Mouse (Mus musculus) neural tube, embryonic 14.5 days (tissue): ENCODE results near the gene Rnf8. TPM values are rescaled to one million over a fixed set of nuclear protein-coding genes. Genes with fewer than 3 reads are reported as not detected.

Source experiments
- ATAC-seq: fragments of 200-750 bp; cut with Nextera tagmentation; 2 replicates; pipeline ENCODE4 v1.8.0; 2017; ENCODE audit warnings: low read depth, mild to moderate bottlenecking, moderate TSS enrichment, moderate library complexity
- H3K27ac ChIP-seq: fragments of 300-500 bp; sonication (generic); 2 replicates; pipeline ENCODE4 v1.5.1; 2014; ENCODE audit warnings: low read depth, mild to moderate bottlenecking, control low read depth, low read length, moderate library complexity, mixed read lengths
- H3K27me3 ChIP-seq: fragments of 300-500 bp; sonication (generic); 2 replicates; pipeline ENCODE4 v1.6.1; 2014; ENCODE audit warnings: low read length; ENCODE audit not compliant: control insufficient read depth, insufficient read depth
- H3K36me3 ChIP-seq: fragments of 300-500 bp; sonication (generic); 2 replicates; pipeline ENCODE4 v1.6.1; 2014; ENCODE audit warnings: low read length, mixed read lengths; ENCODE audit not compliant: control insufficient read depth, insufficient read depth
- H3K4me1 ChIP-seq: fragments of 300-500 bp; sonication (generic); 2 replicates; pipeline ENCODE4 v1.6.1; 2014; ENCODE audit warnings: low read length; ENCODE audit not compliant: control insufficient read depth, insufficient read depth
- H3K4me2 ChIP-seq: fragments of 300-500 bp; sonication (generic); 2 replicates; pipeline ENCODE4 v1.6.1; 2014; ENCODE audit warnings: mild to moderate bottlenecking, low read depth, low read length, control low read depth
- H3K4me3 ChIP-seq: fragments of 300-500 bp; sonication (generic); 2 replicates; pipeline ENCODE4 v1.5.1; 2014; ENCODE audit warnings: low read depth, low read length, control low read depth, mixed read lengths
- H3K9ac ChIP-seq: fragments of 300-500 bp; sonication (generic); replicated peaks from 2 replicates; pipeline ENCODE4 v1.6.1; 2014; ENCODE audit warnings: low read depth, mild to moderate bottlenecking, control low read depth, low read length, mixed read lengths
- H3K9me3 ChIP-seq: fragments of 300-500 bp; sonication (generic); 2 replicates; pipeline ENCODE4 v1.6.1; 2016; ENCODE audit warnings: low read length; ENCODE audit not compliant: control insufficient read depth
- WGBS: fragments of 180-500 bp; shearing (Covaris S2); extraction: QIAGEN DNeasy Blood & Tissue Kit; methylation state at CpG from one replicate; pipeline ENCODE4 v1.1.7; 2014; 5-methylcytosine and 5-hydroxymethylcytosine counted together
- polyA plus RNA-seq: library from polyadenylated mRNA; unstranded; fragments of >200 nt; fragmentation: Nextera tagmentation; extraction: Ambion mirVana; gene quantifications from 2 replicates; pipeline ENCODE4 v1.2.1, GENCODE M21; 2014

Gene Rnf8
- polyA plus RNA-seq, 1 experiment from 2014 or later: 76.8 TPM

GRCm38 (mm10) chr17:29680921-29681320, 66.3 kb downstream of the Rnf8 start:
- no peak overlapping the region for H3K4me2 ChIP-seq
- no peaks in the 10 kb centered on the region for H3K27me3 ChIP-seq
- peaks cover 52% of the 10 kb centered on the region for H3K36me3 ChIP-seq
- no peak overlapping the region for H3K4me3 ChIP-seq
- H3K9ac ChIP-seq: no peak overlapping the region
- H3K9me3 ChIP-seq: no peaks in the 10 kb centered on the region
- no peak for ATAC-seq
- H3K4me1 ChIP-seq: no peaks in the 10 kb centered on the region
- WGBS: 86% methylated on average over 2 of the region's 2 CpGs
- H3K27ac ChIP-seq: 0 out of 2 replicates have a peak overlapping the region, but pooled peaks have one; percentile 10

GRCm38 (mm10) chr17:29681669-29682068, 67.1 kb downstream of the Rnf8 start:
- WGBS: 97% methylated on average over 9 of the region's 9 CpGs
- ATAC-seq: no peak
- H3K36me3 ChIP-seq: peaks cover 49% of the 10 kb centered on the region

GRCm38 (mm10) chr17:29682261-29682660, 67.7 kb downstream of the Rnf8 start:
- H3K27me3 ChIP-seq: no peaks in the 10 kb centered on the region
- no peak overlapping the region for H3K9ac ChIP-seq
- H3K4me3 ChIP-seq: no peak overlapping the region
- ATAC-seq: no peak
- peaks cover 47% of the 10 kb centered on the region for H3K36me3 ChIP-seq
- H3K4me1 ChIP-seq: no peaks in the 10 kb centered on the region
- H3K4me2 ChIP-seq: no peak overlapping the region
- 73% methylated on average over 7 of the region's 7 CpGs for WGBS
- H3K9me3 ChIP-seq: no peaks in the 10 kb centered on the region
- no peak overlapping the region for H3K27ac ChIP-seq

More at GRCm38 (mm10) chr17:29681669-29682068, 67.1 kb downstream of the Rnf8 start:
- no peaks in the 10 kb centered on the region for H3K4me1 ChIP-seq
- H3K4me3 ChIP-seq: no peak overlapping the region
- H3K27me3 ChIP-seq: no peaks in the 10 kb centered on the region
- H3K27ac ChIP-seq: no peak overlapping the region
- H3K9ac ChIP-seq: no peak overlapping the region
- H3K9me3 ChIP-seq: no peaks in the 10 kb centered on the region
- no peak overlapping the region for H3K4me2 ChIP-seq

GRCm38 (mm10) chr17:29683127-29683526, 68.5 kb downstream of the Rnf8 start:
- H3K27me3 ChIP-seq: no peaks in the 10 kb centered on the region
- no peak overlapping the region for H3K27ac ChIP-seq
- no peak for ATAC-seq
- H3K4me1 ChIP-seq: no peaks in the 10 kb centered on the region
- no peaks in the 10 kb centered on the region for H3K9me3 ChIP-seq
- no peak overlapping the region for H3K9ac ChIP-seq
- H3K4me3 ChIP-seq: no peak overlapping the region
- peaks cover 47% of the 10 kb centered on the region for H3K36me3 ChIP-seq
- WGBS: 70% methylated on average over 2 of the region's 2 CpGs
- H3K4me2 ChIP-seq: no peak overlapping the region

DNA sequence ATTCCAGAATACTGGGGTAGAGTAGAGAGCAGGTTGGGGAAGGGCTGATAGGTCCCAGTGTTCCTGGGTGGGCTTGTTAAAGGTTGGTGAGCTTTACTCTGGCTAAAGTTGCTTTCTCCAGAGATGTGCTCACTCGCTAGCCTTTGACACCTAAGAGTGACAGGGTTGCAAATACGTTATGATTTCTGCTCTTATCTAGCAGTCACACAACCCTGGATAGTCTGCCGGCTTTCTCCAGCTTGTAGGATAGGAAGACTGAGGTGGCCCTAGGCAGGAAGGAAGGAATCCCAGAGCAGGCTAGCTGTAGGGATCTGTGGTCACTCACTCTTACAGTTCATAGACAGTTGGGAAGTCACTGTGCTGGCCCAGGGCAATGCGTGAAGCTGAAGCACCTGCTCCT, 69.7 kb downstream of the Rnf8 start:
- Histone ChIP-seq H3K4me2 (no peak overlapping the region), H3K9me3 (no peaks in the 10 kb centered on the region), H3K27ac (no peak overlapping the region), H3K9ac (no peak overlapping the region), H3K27me3 (no peaks in the 10 kb centered on the region), H3K4me1 (no peaks in the 10 kb centered on the region), H3K4me3 (no peak overlapping the region), H3K36me3 (peaks cover 44% of the 10 kb centered on the region)
- WGBS: 89% methylated on average over 4 of the region's 4 CpGs
- no peak for ATAC-seq

GRCm38 (mm10) chr17:29686771-29687170, 72.2 kb downstream of the Rnf8 start:
- H3K36me3 ChIP-seq: peaks cover 52% of the 10 kb centered on the region; the same call in 1 of the 2 replicates
- 96% methylated on average over 5 of the region's 5 CpGs for WGBS

DNA sequence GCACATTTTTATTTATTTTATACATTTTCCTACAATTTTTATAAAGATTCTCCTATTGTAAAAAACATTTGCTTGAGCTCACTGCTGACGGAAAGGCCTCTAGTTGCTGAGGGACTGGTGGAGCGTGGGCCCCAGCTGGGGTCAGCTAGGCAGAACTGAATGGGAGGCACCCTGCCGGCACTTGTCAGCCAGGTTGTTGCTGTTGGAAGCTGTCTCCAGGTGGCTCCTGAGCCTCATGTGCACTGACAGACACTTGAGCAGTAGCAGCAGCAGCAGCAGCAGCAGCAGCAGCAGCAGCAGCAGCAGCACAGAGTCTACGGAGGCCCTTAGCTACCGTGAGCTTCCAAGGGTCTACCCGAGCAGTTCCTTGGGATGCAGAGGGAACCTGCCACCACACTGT, 72.8 kb downstream of the Rnf8 start:
- no peak overlapping the region for H3K27ac ChIP-seq
- no peak for ATAC-seq
- 71% methylated on average over 6 of the region's 6 CpGs for WGBS

More at GRCm38 (mm10) chr17:29686771-29687170, 72.2 kb downstream of the Rnf8 start:
- no peak for ATAC-seq
- H3K4me2 ChIP-seq: no peak overlapping the region
- no peaks in the 10 kb centered on the region for H3K9me3 ChIP-seq
- H3K4me3 ChIP-seq: no peak overlapping the region
- no peak overlapping the region for H3K9ac ChIP-seq
- no peaks in the 10 kb centered on the region for H3K27me3 ChIP-seq
- no peaks in the 10 kb centered on the region for H3K4me1 ChIP-seq
- no peak overlapping the region for H3K27ac ChIP-seq

DNA sequence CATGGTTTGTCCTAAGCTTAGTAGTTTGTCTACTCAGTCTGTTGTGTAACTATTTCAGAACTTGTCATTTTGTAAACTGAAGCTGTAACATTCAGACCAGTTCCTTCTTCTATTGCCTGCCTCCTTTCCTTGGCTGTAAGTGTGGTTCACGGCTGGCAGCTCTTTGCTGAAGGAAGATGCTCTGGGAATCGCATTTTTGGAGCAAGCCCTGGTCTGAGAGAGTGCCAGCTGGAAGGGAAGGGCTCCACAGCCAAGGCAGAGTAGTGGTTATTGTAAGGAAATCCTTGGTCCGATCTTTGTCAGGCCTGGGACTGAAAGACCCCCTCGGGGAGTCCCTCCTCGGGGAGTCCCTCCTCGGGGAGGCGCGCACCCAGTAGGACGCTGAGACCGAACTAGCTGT, 74.0 kb downstream of the Rnf8 start:
- no peak overlapping the region for H3K27ac ChIP-seq
- H3K36me3 ChIP-seq: peaks cover 39% of the 10 kb centered on the region; the same call in 1 of the 2 replicates
- no peak overlapping the region for H3K9ac ChIP-seq
- no peaks in the 10 kb centered on the region for H3K4me1 ChIP-seq
- WGBS: 93% methylated on average over 10 of the region's 10 CpGs
- H3K4me2 ChIP-seq: no peak overlapping the region
- H3K9me3 ChIP-seq: no peaks in the 10 kb centered on the region
- H3K4me3 ChIP-seq: no peak overlapping the region
- ATAC-seq: no peak
- no peaks in the 10 kb centered on the region for H3K27me3 ChIP-seq

More for the DNA sequence above, 72.8 kb downstream of the Rnf8 start:
- peaks cover 47% of the 10 kb centered on the region; the same call in 1 of the 2 replicates for H3K36me3 ChIP-seq
- H3K9me3 ChIP-seq: no peaks in the 10 kb centered on the region
- H3K27me3 ChIP-seq: no peaks in the 10 kb centered on the region
- no peak overlapping the region for H3K4me2 ChIP-seq
- H3K4me1 ChIP-seq: no peaks in the 10 kb centered on the region
- H3K9ac ChIP-seq: no peak overlapping the region; the same call in 1 of the 2 replicates
- H3K4me3 ChIP-seq: no peak overlapping the region

GRCm38 (mm10) chr17:29690257-29690656, 75.7 kb downstream of the Rnf8 start:
- Histone ChIP-seq H3K4me1 (no peaks in the 10 kb centered on the region), H3K4me2 (no peak overlapping the region), H3K9me3 (no peaks in the 10 kb centered on the region), H3K9ac (no peak overlapping the region), H3K27me3 (no peaks in the 10 kb centered on the region), H3K36me3 (peaks cover 47% of the 10 kb centered on the region), H3K4me3 (no peak overlapping the region), H3K27ac (no peak overlapping the region)
- WGBS: 67% methylated on average over 6 of the region's 6 CpGs
- no peak for ATAC-seq
